Comparison of ENCODE assay signal across 20 mouse cellular contexts in the genomic region with DNA sequence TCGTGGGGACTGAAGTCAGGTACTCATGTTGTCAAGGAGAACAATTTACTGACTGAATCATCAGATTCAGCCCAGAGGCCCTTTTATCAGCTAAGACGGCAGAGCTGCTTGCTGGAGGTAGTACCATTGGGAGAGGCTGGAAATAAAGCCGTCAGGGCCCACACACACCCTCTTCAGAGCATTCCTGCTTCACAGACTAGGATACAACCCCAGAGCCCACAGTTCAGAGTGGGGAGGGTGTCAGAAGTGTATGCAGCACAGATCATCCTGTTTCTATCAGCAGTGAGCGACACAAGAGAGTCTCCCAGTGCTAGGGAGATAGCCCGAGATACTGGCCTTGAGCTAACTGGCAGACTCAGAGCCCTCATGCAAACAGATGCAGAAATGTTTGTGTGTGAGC. TPM values are rescaled to one million over a fixed set of nuclear protein-coding genes. Genes with fewer than 3 reads are reported as not detected.
DNase-seq lines count a peak whose midpoint lies in the region; ATAC-seq and TF ChIP-seq lines count a peak whose summit lies in the region.
"Had no signal": no experiment of that assay in that cellular context is flagged by ENCODE, and none has a peak within 500 bp of the region (broad histone marks: within the 10 kb centered on the region; RNA-seq: fewer than 3 reads in every experiment).

No protein-coding gene starts in this region.

- no peaks in the 10 kb centered on the region for H3K36me3 ChIP-seq in heart, embryonic 11.5 days (ENCODE audit: control insufficient read depth, insufficient read depth, low read length)
- H3K36me3 ChIP-seq in intestine, embryonic 14.5 days (ENCODE audit: control insufficient read depth, insufficient read depth, low read length), result no peaks in the 10 kb centered on the region
- H3K36me3 ChIP-seq in intestine, postnatal 0 days (ENCODE audit: control insufficient read depth, insufficient read depth), result no peaks in the 10 kb centered on the region
- H3K36me3 ChIP-seq: embryonic facial prominence, embryonic 12.5 days; midbrain, embryonic 13.5 days; stomach, embryonic 15.5 days had no signal

- 38% methylated on average over 5 of the region's 5 CpGs for WGBS in heart, embryonic 11.5 days (ENCODE audit: insufficient replicate concordance)
- WGBS in intestine, embryonic 14.5 days, result 45% methylated on average over 5 of the region's 5 CpGs
- 38% methylated on average over 5 of the region's 5 CpGs for WGBS in intestine, postnatal 0 days
- 48% methylated on average over 5 of the region's 5 CpGs for WGBS in olfactory bulb, adult 2 months
- WGBS in lung, adult 2 months, result 66% methylated on average over 5 of the region's 5 CpGs

- H3K4me2 ChIP-seq in heart, embryonic 11.5 days, result no peak overlapping the region
- no peak overlapping the region for H3K4me2 ChIP-seq in intestine, embryonic 14.5 days (ENCODE audit: low read length)
- no peak overlapping the region for H3K4me2 ChIP-seq in intestine, postnatal 0 days (replicated peaks; ENCODE audit: low read depth)
- H3K4me2 ChIP-seq: embryonic facial prominence, embryonic 12.5 days; hindbrain, embryonic 14.5 days; midbrain, embryonic 13.5 days; stomach, embryonic 15.5 days had no signal

- no peaks in the 10 kb centered on the region for H3K27me3 ChIP-seq in heart, embryonic 11.5 days (ENCODE audit: control insufficient read depth, insufficient read depth, low read length)
- H3K27me3 ChIP-seq in intestine, embryonic 14.5 days (replicated peaks; ENCODE audit: control insufficient read depth, insufficient read depth, low read length), result no peaks in the 10 kb centered on the region
- H3K27me3 ChIP-seq in intestine, postnatal 0 days (replicated peaks; ENCODE audit: control insufficient read depth, insufficient read depth, low read length), result no peaks in the 10 kb centered on the region
- H3K27me3 ChIP-seq: embryonic facial prominence, embryonic 12.5 days; Patski; stomach, embryonic 15.5 days had no signal

- ATAC-seq in heart, embryonic 11.5 days (replicated peaks; ENCODE audit: insufficient number of reproducible peaks, low FRiP score, low TSS enrichment), result no peak
- no peak for ATAC-seq in intestine, embryonic 14.5 days (replicated peaks; ENCODE audit: low FRiP score, low TSS enrichment, low read depth)
- ATAC-seq in intestine, postnatal 0 days, result no peak
- ATAC-seq: CD4-positive, CD25-positive, alpha-beta regulatory T cell, adult 4 months; midbrain, embryonic 13.5 days; Patski had no signal

- peak overlapping the region; percentile 40; the same call in 1 of the 2 replicates for H3K9ac ChIP-seq in heart, embryonic 11.5 days (ENCODE audit: low read depth, low read length)
- H3K9ac ChIP-seq in intestine, embryonic 14.5 days (ENCODE audit: low read length), result no peak overlapping the region
- no peak overlapping the region for H3K9ac ChIP-seq in intestine, postnatal 0 days (ENCODE audit: low read depth, low read length)
- H3K9ac ChIP-seq: embryonic facial prominence, embryonic 12.5 days; hindbrain, embryonic 14.5 days; midbrain, embryonic 13.5 days; stomach, embryonic 15.5 days had no signal

- peaks cover 33% of the 10 kb centered on the region for H3K4me1 ChIP-seq in heart, embryonic 11.5 days (ENCODE audit: control insufficient read depth, insufficient read depth, low read length)
- peaks cover 11% of the 10 kb centered on the region for H3K4me1 ChIP-seq in intestine, embryonic 14.5 days (replicated peaks; ENCODE audit: control insufficient read depth, insufficient read depth, low read length)
- no peaks in the 10 kb centered on the region; the same call in 1 of the 2 replicates for H3K4me1 ChIP-seq in intestine, postnatal 0 days (replicated peaks; ENCODE audit: control insufficient read depth, insufficient read depth, low read length)
- peaks cover 37% of the 10 kb centered on the region for H3K4me1 ChIP-seq in olfactory bulb, adult 2 months (ENCODE audit: control insufficient read depth, insufficient read depth, low read length)
- peaks cover 9% of the 10 kb centered on the region for H3K4me1 ChIP-seq in lung, adult 2 months (ENCODE audit: control insufficient read depth, insufficient read depth, low read length)

- no peak overlapping the region for H3K4me3 ChIP-seq in heart, embryonic 11.5 days (ENCODE audit: low read depth, low read length)
- H3K4me3 ChIP-seq in intestine, embryonic 14.5 days (ENCODE audit: low read depth, low read length), result no peak overlapping the region
- H3K4me3 ChIP-seq in intestine, postnatal 0 days (ENCODE audit: low read depth, low read length), result no peak overlapping the region
- H3K4me3 ChIP-seq in olfactory bulb, adult 2 months (ENCODE audit: insufficient read depth, low read depth, low read length), result no peak overlapping the region
- H3K4me3 ChIP-seq in lung, adult 2 months (replicated peaks; ENCODE audit: extremely low read depth, low read depth, low read length), result no peak overlapping the region
- H3K4me3 ChIP-seq: embryonic facial prominence, embryonic 12.5 days; midbrain, embryonic 13.5 days; stomach, embryonic 15.5 days had no signal

- no peak overlapping the region for H3K27ac ChIP-seq in heart, embryonic 11.5 days (ENCODE audit: low read depth, low read length)
- H3K27ac ChIP-seq in intestine, embryonic 14.5 days (ENCODE audit: low read depth), result peak overlapping the region; percentile 27; the same call in 1 of the 2 replicates
- H3K27ac ChIP-seq in intestine, postnatal 0 days (ENCODE audit: low read depth, low read length), result no peak overlapping the region
- 0 out of 2 replicates have a peak overlapping the region, but pooled peaks have one; percentile 14 for H3K27ac ChIP-seq in olfactory bulb, adult 2 months (ENCODE audit: insufficient read depth, low read depth, low read length)
- H3K27ac ChIP-seq: embryonic facial prominence, embryonic 12.5 days; hindbrain, embryonic 14.5 days; midbrain, embryonic 13.5 days; stomach, embryonic 15.5 days had no signal

- no peak for TF ChIP-seq CTCF in intestine, postnatal 0 days (IDR thresholded peaks at IDR 0.05; ENCODE audit: low read depth)
- TF ChIP-seq CTCF in olfactory bulb, adult 2 months (IDR thresholded peaks at IDR 0.05; ENCODE audit: insufficient read depth, low read depth, low read length), result no peak
- TF ChIP-seq CTCF in lung, adult 2 months (IDR thresholded peaks at IDR 0.05; ENCODE audit: insufficient read depth, low read length), result no peak

- H3K9me3 ChIP-seq in heart, embryonic 11.5 days (replicated peaks; ENCODE audit: control insufficient read depth, low read length), result no peaks in the 10 kb centered on the region
- H3K9me3 ChIP-seq in intestine, embryonic 14.5 days (ENCODE audit: control insufficient read depth, low read length), result 0 out of 2 replicates have a peak, but pooled peaks cover 3% of the 10 kb centered on the region
- no peaks in the 10 kb centered on the region for H3K9me3 ChIP-seq in intestine, postnatal 0 days (ENCODE audit: control insufficient read depth)
- H3K9me3 ChIP-seq: embryonic facial prominence, embryonic 12.5 days; midbrain, embryonic 13.5 days; stomach, embryonic 15.5 days had no signal

- intact Hi-C loops in heart, postnatal 25 days (cut with DNase I), result no loop called here

- DNase-seq in adrenal gland, adult 2 months, result peak; percentile 62
- no peak for DNase-seq in adrenal gland, postnatal 25 days
- no peak for DNase-seq in heart, postnatal 25 days (ENCODE audit: low spot score)
- no peak for DNase-seq in intestine, embryonic 14.5 days (ENCODE audit: low spot score)
- no peak for DNase-seq in lung, adult 2 months
- DNase-seq: cerebellum, adult 9-11 months; gastrocnemius, postnatal 10 days; kidney, postnatal 14 days; liver; right cerebral cortex, postnatal 25 days had no signal

- no peak for TF ChIP-seq POLR2A in olfactory bulb, adult 2 months (IDR thresholded peaks at IDR 0.05; ENCODE audit: insufficient read depth, low read depth, low read length)
- TF ChIP-seq POLR2A in lung, adult 2 months (IDR thresholded peaks at IDR 0.05; ENCODE audit: borderline replicate concordance, extremely low read depth, low read depth, low read length), result no peak

RNA-seq across cellular contexts. Expression of a gene that starts 4.1 kb away (rescaled TPM):
- total RNA-seq in adrenal gland, adult 2 months (2021), result 10 to 100 TPM; 64.9 to 66.3 TPM
- polyA plus RNA-seq in adrenal gland, adult 2 months (2012; rRNA removed), result 184 and 303 TPM in 2 replicates
- total RNA-seq in adrenal gland, postnatal 25 days (2021), result 47.6 and 55.2 TPM in 2 replicates
- polyA plus RNA-seq in heart, embryonic 11.5 days (2014; fragmentation: Nextera tagmentation; extraction: Ambion mirVana), result 59.1 and 60.6 TPM in 2 replicates
- 100 to 1,000 TPM; 101 to 109 TPM for total RNA-seq in heart, postnatal 25 days (2021)
- 63.0 and 64.1 TPM in 2 replicates for polyA plus RNA-seq in intestine, embryonic 14.5 days (2014; fragmentation: Nextera tagmentation; extraction: Ambion mirVana)
- polyA plus RNA-seq in intestine, postnatal 0 days (2015; fragmentation: Nextera tagmentation; extraction: Ambion mirVana), result 108 and 111 TPM in 2 replicates
- polyA plus RNA-seq in olfactory bulb, adult 2 months (2012; ENCODE audit: insufficient read depth, insufficient read length, low replicate concordance, missing spikeins), result not detected in 2 replicates
- 161 and 222 TPM in 2 replicates for polyA plus RNA-seq in lung, adult 2 months (2012; rRNA removed)

RNA-seq across cellular contexts. Expression of a gene that starts 32.7 kb away (rescaled TPM):
- total RNA-seq in adrenal gland, adult 2 months (2021), result 10 to 100 TPM; 69.7 to 78.1 TPM
- polyA plus RNA-seq in adrenal gland, adult 2 months (2012; rRNA removed), result 250 and 286 TPM in 2 replicates
- 52.0 and 60.3 TPM in 2 replicates for total RNA-seq in adrenal gland, postnatal 25 days (2021)
- 71.9 and 73.7 TPM in 2 replicates for polyA plus RNA-seq in heart, embryonic 11.5 days (2014; fragmentation: Nextera tagmentation; extraction: Ambion mirVana)
- 100 to 1,000 TPM; 152 to 154 TPM for total RNA-seq in heart, postnatal 25 days (2021)
- polyA plus RNA-seq in intestine, embryonic 14.5 days (2014; fragmentation: Nextera tagmentation; extraction: Ambion mirVana), result 54.8 and 55.0 TPM in 2 replicates
- 105 and 117 TPM in 2 replicates for polyA plus RNA-seq in intestine, postnatal 0 days (2015; fragmentation: Nextera tagmentation; extraction: Ambion mirVana)
- not detected in 2 replicates for polyA plus RNA-seq in olfactory bulb, adult 2 months (2012; ENCODE audit: insufficient read depth, insufficient read length, low replicate concordance, missing spikeins)
- polyA plus RNA-seq in lung, adult 2 months (2012; rRNA removed), result 142 and 178 TPM in 2 replicates

RNA-seq across cellular contexts. Expression of a gene that starts 35.3 kb away (rescaled TPM):
- 1 to 10 TPM; 2.5 to 3.2 TPM for total RNA-seq in adrenal gland, adult 2 months (2021)
- 4.2 and 4.5 TPM in 2 replicates for polyA plus RNA-seq in adrenal gland, adult 2 months (2012; rRNA removed)
- total RNA-seq in adrenal gland, postnatal 25 days (2021), result 2.4 and 4.2 TPM in 2 replicates
- polyA plus RNA-seq in heart, embryonic 11.5 days (2014; fragmentation: Nextera tagmentation; extraction: Ambion mirVana), result 0.99 and 1.6 TPM in 2 replicates
- total RNA-seq in heart, postnatal 25 days (2021), result 10 to 100 TPM; 71.4 to 78.2 TPM
- polyA plus RNA-seq in intestine, embryonic 14.5 days (2014; fragmentation: Nextera tagmentation; extraction: Ambion mirVana), result 4.5 and 5.1 TPM in 2 replicates
- polyA plus RNA-seq in intestine, postnatal 0 days (2015; fragmentation: Nextera tagmentation; extraction: Ambion mirVana), result 1.7 and 2.3 TPM in 2 replicates
- not detected in 2 replicates for polyA plus RNA-seq in olfactory bulb, adult 2 months (2012; ENCODE audit: insufficient read depth, insufficient read length, low replicate concordance, missing spikeins)
- 1.5 and 4.2 TPM in 2 replicates for polyA plus RNA-seq in lung, adult 2 months (2012; rRNA removed)
- total RNA-seq: megakaryocyte progenitor cell, adult 5-6 weeks had no signal
- polyA plus RNA-seq: CD4-positive, CD25-positive, alpha-beta regulatory T cell, adult 4 months had no signal

Comparison
In these comparisons a context has a peak if more than half of its experiments do, and no peak if none do; other contexts are left out.
1. H3K27ac ChIP-seq: peak in intestine, embryonic 14.5 days (single experiment) and olfactory bulb, adult 2 months (single experiment); none in heart, embryonic 11.5 days (single experiment) and intestine, postnatal 0 days (single experiment).
2. RNA of a gene that starts 4.1 kb away (polyA plus RNA-seq): 184 to 303 TPM in adrenal gland, adult 2 months, 161 to 222 TPM in lung, adult 2 months, 108 to 111 TPM in intestine, postnatal 0 days, 63.0 to 64.1 TPM in intestine, embryonic 14.5 days and 59.1 to 60.6 TPM in heart, embryonic 11.5 days; not detected in olfactory bulb, adult 2 months; every median in the first group is over 10 times any median in the second.
3. RNA of a gene that starts 32.7 kb away (polyA plus RNA-seq): 250 to 286 TPM in adrenal gland, adult 2 months, 142 to 178 TPM in lung, adult 2 months, 105 to 117 TPM in intestine, postnatal 0 days, 71.9 to 73.7 TPM in heart, embryonic 11.5 days and 54.8 to 55.0 TPM in intestine, embryonic 14.5 days; not detected in olfactory bulb, adult 2 months; every median in the first group is over 10 times any median in the second.